Mouse (Mus musculus) c-Kit-positive CD71-negative TER-119-negative erythroid progenitor cells, embryonic 14.5 days (primary cell): ENCODE measurements around the gene Col24a1.
"Not testable (repeated sequence)": the region's sequence is repeated elsewhere in the genome, so short reads cannot be mapped to it uniquely, and the experiment has no call there.

Experiments
- DNase-seq: peaks from one replicate; pipeline ENCODE4 v3.0.0-alpha.2; 2013; ENCODE audit warnings: low read depth

Gene Col24a1

DNA sequence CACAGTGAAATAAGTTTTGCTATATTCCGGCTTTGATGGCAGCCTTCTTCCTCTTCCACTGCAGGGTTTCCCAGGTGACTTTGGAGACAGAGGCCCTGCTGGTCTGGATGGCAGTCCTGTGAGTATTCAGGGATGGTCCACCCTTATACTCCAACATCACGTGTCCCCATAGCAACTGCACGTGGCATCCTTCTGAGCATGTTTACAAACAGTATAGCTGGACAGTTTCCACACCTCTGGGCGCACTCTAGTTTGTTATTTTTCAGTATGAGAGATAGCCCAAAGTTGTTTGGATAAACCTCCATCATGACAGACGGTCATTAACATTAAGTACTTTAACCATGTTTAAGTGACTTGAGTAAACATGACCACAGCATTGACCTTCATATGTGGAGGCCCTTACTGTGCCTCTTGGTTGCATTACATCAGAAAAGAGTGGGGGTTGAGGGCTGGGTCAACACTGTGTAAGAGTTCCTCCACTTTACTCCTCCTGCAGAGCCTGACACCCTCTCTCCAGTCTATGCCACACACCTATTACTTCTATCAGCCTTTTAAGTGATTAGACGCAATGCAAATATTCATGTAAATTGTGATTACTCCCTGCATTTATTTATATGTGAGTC is 64.7 kb downstream of the Col24a1 start:
- DNase-seq: no peak

DNA sequence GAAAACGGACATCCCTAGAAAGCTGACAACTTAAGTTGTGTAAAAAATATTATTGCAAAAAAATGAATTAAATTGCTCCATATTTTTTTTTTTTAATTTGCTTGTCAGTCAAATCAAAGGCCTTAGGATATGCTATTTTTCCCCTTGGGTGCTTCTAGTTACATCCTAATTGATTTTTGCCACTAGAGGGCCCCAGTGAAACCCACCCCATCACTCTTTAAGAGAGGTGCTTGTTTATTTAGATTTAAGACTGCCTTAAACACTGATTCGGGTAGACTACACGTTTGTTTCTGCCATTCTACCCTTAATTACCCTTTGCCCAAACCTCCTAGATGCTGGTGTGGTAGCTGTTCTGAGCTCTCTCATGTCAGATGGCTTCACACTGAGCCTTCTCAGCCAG is 73.0 kb downstream of the Col24a1 start:
- DNase-seq: no peak

DNA sequence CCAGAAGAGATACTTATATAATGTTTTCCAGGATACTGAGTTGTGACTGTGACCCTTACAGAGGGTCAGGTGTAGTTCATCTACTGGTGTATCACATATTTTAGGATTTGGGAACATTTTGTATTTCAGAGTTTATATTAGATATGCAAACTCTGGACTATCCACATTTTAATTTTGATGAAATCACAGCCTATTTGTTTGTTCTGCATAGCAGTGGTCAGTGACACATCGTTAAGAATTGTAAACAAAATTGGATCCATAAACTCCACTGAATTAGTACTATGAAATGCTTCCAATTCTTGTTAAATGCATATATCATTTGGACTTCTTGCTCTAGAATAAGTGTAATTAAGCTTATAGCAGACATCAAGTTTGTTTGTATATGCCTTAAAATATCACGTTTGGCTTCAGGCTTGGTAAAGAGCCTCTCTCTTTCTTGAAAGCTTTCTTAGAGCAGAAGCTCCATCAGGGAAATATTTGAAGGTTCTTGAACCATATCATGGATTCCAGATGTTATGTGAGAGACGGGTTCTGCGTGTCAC is 75.0 kb downstream of the Col24a1 start:
- no peak for DNase-seq

DNA sequence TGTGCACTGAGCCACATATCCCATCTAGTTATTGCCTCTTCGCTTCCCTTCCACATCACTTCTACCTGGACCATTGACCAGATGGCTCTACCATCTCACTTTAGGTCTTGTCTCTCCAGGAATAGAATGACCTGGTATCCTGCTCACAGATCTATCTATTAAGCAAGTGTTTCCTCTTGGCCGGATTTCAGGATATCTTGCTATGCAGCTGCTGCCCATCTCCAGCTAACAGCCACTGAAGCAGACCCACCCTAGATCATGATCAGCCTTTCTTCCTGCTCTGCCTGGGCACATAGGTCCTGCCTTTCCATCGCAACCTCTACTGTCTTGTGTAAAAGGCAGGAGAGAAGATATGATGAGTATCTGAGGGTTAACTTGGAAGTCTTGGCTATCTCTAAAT is 84.0 kb downstream of the Col24a1 start:
- no peak for DNase-seq

DNA sequence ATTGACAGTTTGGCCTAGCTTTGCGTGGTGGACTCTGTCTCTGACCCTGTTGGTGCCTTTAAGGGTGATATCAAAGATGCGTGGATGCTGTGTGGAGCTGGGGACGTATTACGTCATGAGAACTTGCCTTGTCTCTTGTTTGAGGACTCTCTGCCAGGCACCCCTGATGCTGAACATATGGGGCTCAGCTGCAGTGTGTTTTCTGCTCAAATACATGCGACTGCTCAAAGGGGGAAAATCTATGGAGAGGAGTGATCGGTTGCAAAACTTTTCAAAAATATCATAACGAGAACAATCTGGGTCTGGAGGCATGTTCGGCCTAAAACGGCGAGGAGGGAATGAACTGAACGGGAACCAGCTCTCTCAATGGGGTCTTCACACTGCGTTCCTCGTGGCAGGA is 90.8 kb downstream of the Col24a1 start:
- no peak for DNase-seq

DNA sequence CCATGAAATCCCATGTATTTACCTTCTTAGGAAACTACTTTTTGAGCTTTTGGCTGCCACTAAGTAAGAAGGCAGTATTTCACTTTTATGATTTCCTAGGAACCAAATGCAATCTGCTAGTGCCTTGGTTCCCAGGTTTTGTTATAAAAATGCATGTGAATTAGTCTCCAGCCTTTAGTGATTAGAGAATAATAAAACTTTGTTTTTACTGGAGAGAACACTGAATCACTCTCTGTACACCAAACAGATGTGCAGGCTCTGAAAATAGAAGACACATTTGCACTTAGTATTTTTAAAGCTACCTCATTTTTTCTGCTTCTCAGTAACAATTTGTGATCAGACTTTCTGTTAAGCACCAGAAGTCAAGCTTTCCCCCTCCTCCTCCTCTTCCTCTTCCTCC is 94.2 kb downstream of the Col24a1 start:
- DNase-seq: no peak

DNA sequence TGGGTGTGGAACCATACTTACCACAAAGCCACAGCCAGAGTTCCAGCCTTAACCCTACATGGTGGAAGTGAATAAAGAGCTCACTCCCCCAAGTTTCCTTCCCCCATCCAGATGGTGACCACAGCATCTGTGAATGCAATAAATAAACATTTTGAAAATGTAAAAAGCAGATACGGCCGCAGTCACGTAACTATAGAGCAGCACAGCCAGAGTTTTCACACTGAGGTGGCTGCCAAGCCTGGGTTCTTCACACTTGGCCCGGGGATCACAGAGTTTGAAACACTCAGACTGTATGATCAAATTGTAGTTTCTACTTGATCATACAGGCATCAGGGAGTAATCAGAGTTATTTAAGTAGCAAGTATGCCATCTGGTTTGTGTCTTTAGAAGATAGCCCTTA is 98.4 kb downstream of the Col24a1 start:
- DNase-seq: no peak

DNA sequence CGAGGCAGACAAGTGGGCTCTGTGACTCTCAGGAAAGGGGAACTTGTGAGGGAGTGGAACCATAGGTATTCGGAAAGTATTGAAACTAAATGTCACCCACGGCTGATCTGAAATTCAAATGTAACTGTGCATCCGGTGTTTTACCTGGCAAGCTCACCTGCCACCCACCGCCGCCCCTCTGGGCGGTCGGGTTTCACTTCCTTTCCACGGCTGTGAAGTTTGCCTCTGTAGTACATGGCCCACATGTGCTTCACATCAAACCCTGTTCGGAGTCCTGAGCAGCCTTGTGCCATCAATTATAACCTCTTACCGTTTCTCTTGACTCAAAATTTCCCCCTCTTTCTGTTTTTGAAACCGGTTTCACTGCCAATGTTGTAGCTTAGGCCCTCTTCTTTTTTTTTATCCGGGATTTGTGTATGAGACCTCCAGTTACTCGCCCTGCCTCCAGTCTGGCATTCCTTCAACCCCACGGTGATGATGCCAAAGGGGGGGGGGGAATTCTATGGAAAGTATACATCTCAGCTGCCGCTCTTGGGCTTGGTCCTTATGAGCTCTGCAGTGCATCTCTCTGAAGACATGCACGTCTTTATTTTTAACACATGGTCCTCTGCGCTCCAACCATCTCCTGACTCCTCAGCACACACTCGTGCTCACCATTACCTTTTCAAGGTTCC is 99.9 kb downstream of the Col24a1 start:
- no peak for DNase-seq

DNA sequence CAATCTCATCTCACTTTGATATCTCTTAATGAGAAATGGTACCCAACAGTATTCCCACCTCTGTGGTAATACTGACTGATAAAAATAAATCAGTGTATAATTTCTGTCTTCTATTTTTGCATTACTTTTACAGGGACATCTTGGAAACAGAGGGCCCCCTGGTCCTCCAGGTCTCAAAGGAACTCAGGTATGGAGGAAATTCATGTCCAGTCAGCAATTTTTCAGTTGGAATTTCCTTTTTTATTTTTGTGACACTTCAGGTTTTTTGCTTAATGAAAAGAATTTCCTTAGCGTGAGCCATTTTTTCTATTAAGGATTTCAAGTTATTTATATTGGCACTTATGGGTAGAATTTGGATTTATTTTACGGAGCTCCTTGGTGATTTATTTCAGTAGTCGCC is 106.9 kb downstream of the Col24a1 start:
- no peak for DNase-seq

DNA sequence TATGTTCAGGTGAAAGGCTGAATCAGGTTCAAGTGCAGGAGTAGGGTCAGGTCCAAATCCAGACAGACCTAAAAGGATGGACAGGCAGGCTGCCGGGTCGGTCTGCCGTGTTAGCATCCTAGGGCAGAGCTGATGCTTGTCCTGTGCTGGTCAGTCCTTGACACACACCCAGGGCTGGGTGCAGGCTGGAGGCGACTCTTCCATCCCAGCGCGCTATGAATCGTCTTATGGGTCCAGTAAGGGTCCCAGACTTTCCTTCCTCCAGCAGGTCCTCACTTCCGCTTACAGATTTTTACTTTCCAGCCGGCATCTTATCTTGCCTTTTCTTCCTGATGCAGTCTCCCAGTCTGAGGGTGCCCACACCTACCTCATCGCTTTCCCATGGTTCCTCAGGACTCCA is 110.0 kb downstream of the Col24a1 start:
- DNase-seq: no peak

DNA sequence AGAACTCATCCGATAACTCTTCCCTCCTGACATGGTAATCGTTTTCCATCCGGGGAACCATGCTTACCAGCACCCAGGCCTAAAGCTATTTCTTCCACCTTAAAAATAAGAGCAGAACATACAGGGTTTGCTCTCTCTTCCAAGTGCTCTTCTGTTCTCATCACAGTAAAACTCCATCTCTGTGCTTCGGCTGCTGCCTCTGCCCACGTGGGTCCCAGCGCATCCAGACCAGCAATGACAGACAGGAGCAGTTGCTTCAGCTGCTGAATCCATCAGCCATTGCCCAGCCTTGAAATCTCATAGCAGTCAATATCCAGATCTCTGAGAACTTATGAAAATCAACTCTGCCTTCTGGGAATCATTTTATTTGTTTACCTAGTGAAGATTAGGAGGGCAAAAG is 110.7 kb downstream of the Col24a1 start:
- DNase-seq: no peak

DNA sequence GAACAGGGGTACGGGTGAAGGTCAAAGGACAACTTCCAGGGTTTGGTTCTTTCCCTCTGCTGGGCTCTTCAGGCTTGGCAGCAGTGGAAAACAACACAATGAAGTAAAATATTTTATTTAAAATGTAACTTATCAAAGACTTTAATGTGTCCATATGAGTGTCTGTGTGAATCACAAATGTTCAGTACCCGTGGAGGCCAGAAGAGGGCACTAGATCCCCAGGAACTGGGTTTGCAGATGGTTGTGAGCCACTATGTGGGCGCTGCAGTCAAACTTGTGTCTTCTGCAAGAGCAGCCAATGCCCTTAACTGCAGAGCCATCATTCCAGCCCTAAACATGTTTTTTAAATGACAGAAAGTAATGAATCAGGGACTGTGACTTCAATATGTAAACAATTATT is 115.8 kb downstream of the Col24a1 start:
- peak; percentile 8 for DNase-seq

DNA sequence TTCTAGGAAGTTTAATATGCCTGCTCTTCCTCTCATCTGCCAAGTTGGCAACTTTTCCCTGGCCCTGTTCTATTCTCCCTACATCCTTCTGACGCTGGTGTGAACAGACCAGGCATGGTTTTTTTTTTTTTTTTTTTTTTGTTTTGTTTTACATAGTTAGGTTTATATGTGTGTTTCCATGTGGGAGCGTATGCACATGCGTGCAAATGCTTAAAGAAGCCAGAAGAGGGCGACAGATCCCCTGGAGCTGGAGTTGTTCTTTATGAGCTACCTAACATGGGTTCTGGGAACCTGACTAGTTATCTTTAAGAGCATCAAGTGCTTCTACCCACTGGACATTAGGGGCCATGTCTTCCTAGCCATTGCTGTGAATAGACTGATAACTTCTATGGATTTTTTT is 119.9 kb downstream of the Col24a1 start:
- peak; percentile 7 for DNase-seq

DNA sequence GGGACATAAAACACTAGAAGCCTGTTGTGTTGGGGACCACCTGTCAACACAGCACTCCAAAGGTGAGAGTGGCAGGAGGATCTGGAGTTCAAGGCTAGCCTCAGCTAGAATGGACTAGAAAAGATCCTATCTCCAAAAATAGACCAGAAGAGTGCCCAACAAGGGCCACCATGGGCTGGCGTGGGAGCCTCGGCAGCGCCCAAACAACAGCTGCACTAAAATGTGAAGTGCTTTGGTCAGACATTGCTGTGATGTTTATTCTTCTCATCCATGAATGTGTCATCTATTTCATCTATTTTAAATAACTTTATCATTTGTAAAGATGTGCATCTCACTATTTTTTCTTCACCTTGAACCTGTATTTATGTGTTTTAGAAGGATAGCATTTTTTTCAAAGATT is 122.1 kb downstream of the Col24a1 start:
- DNase-seq: no peak

DNA sequence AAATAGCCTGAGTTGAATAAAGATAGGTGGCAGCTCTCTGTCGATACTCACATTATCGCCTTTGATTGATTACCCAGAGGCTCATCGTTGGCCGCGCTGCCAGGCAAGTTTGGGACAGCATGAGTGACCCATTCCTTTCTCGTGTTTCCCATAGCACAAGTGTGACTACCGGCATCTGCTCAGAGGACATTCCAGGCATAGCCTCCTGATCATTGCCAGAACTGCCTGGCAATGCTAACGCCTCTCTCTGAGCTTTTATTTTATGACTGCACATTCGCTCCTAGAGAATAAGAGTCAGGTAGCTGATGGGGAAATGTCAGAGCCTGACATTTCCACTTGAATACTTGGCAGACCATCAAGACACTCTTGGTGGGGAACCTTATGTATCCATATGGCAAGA is 125.5 kb downstream of the Col24a1 start:
- DNase-seq: no peak

DNA sequence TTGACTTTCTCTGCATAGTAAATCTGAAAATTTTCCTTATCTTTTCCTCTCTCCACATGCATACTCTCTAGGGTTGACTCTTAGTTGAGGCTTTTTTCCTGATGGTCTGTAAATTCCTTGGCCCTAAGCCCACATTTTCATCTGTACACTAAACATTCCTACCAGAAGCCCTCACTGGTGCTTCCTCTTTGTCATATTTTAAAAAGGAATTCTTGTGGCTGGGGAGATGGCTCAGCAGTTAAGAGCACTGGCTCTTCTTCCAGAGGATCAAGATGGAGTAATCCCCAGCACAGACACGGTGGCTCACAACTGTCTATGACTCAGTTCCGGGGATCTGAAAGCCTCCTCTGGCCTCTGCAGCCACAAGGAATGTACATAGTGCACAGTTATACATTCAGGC is 128.1 kb downstream of the Col24a1 start:
- no peak for DNase-seq

DNA sequence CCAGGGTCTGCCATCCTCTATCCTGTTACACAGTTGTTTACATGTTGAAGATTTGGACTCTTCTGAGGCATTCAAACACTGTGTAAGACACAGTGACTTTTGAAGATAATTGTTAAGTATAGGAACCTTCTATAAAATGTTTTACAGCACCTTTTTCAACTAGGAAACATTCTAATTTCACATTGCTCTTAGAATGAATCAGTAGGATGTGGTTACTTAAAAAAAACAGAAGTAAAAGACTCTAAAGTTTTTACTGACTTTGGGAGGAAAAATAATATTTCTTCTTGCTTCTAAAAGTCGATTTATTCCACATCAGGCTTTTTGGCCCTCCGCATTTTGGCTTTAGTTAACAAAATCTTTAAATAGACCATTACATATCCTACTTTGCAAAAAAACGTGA is 129.8 kb downstream of the Col24a1 start:
- DNase-seq: no peak

DNA sequence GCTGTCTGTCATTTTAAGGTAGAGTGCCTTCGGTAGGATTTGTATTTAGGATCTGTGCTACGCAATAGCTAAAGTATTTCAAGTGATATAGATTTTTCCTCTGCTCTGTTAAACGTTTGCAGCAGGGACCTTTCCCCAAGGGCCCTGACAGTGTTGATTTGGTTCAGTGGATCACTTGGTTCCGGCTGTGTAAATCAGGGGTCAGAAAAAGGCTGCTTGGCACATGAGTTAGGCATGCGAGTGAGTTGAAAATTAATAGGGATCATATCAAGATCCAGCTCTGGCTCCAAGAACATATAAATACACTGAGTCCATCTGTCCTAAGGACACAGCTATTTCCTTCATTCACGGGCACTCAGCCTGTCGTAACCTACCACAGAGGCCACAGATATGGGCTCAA is 146.1 kb downstream of the Col24a1 start:
- no peak for DNase-seq

DNA sequence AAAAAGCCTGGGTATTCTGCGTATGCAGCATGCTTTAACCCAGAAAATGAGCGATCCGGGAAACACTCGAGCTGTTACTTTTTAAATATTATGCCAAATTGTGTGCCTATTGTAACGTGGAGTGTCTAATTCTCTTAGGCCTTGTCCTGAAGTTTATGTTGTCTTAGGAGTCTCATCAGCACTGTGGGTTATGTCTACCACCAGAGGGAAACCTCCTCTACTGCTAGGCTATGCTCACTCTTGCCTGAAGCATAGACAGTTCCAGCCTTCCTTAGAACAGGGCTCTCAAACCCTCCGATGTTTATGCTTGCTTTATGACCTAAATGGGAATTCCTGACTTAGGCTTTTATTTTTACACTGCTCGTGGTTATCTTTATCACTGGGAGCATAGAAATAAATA is 146.8 kb downstream of the Col24a1 start:
- no peak for DNase-seq

DNA sequence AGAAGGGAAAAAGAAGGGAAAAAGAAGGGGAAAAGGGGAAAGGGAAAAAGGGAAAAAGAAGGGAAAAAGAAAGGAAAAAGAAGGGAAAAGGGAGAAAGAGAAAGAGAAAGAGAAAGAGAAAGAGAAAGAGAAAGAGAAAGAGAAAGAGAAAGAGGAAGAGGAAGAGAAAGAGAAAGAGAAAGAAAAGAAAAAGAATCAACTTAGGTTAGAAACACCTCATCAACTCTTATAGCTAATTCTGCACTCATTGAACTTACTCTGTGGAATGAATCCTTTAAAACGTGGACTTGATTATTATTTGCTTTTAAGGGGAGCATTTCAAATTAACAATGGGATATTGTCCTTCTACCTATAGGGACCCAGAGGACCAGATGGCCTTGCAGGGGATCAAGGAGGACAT is 148.7 kb downstream of the Col24a1 start:
- no peak for DNase-seq

DNA sequence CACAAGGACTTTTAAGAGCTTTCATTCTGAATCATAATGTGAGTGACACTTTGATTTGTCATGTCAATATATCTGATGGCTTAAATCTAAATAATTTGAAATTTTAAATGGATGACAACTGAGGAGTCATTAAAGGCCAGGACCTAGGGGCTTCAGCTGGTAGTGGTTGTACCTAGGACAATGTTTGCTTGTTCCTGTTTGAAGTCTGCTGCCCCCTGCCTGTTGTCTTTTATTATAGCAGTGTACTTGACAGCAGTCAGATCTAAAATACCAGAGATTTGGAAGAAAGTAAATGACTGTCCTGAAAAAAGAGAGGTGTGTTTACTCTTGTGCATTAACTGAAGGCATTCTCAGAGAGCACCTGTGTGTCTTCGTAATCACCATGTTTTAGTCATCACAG is 150.0 kb downstream of the Col24a1 start:
- DNase-seq: no peak

DNA sequence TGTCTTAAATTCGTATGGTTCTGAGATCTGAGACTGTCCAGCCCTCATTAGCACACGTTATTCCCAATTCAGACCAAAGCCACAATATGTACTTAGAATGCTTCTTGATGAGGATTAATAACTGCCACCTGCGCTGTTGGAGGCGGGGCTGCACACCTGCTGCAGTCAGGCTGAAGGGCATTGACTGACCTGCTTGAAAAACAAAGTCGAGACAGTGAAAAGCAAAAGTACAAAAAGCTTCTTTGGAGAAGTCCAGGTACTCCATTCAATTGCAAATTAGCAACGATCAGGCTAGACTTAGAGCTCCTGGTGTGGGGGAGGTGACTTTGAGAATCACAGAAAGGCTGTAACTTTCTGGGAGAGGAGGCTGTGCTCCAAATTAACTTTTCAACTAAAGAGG is 150.9 kb downstream of the Col24a1 start:
- DNase-seq: not testable (repeated sequence)

DNA sequence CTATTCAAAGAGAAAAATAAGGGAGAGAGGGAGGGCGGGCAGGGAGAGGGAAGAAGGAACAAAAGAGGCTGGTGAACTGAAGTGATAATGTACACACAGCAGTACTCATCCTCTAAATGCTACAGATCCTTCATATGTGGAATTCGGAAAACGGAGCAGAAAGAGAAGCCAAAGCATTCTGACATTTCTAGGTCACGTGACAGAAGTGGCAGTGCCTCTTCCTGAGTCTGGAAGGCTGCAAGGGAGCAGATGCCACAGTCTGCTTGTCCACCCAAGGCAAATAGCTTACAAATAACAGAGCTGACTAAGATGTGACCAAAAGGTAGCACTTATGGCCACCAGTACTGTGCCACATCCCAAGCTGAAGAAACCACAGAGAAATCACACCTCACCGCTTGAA is 164.8 kb downstream of the Col24a1 start:
- DNase-seq: no peak

DNA sequence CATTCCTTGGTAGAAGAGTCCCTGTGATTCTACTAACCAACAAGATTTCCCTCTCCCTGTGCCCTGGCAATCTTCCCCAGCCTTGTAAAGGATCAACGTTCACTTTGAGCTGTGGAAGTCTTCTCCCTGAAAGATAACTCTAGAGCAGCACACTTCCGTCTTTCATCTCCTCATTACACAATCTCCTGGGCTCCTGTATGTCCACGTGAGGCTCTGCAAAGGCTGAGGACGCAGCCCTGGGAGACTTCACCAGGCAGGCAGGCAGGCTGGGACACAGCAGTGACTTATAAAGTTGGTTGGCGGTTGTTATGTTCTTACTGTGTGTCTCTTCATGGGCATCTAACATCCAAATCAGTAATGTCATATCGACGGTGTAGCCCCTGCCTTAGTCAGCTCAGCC is 170.1 kb downstream of the Col24a1 start:
- DNase-seq: no peak
